Mouse (Mus musculus) heart, adult 2 months (tissue): ENCODE measurements around the gene Cbx3.

Experiments
- CTCF ChIP-seq: fragments of 200-600 bp; IDR thresholded peaks from 2 replicates; pipeline ENCODE4 v1.8.1; 2022; ENCODE audit warnings: antibody characterized with exemption, mild to moderate bottlenecking, moderate library complexity
- EP300 ChIP-seq: fragments of 200-500 bp; IDR thresholded peaks from 2 replicates; pipeline ENCODE4 v1.6.1; 2011; ENCODE audit warnings: low read depth, low read length, control low read depth; ENCODE audit not compliant: insufficient read depth
- POLR2A ChIP-seq: fragments of 200-500 bp; IDR thresholded peaks from 2 replicates; pipeline ENCODE4 v1.6.1; 2011; ENCODE audit warnings: mild to moderate bottlenecking, low read depth, low read length, control low read depth; ENCODE audit not compliant: insufficient read depth

GRCm38 (mm10) chr6:51460021-51460360, 10.2 kb upstream of the Cbx3 start:
- TF ChIP-seq CTCF, result no peak
- TF ChIP-seq EP300, result no peak
- TF ChIP-seq POLR2A, result no peak
